Mouse (Mus musculus): Measurements from ENCODE around the gene Orc2.

DNA sequence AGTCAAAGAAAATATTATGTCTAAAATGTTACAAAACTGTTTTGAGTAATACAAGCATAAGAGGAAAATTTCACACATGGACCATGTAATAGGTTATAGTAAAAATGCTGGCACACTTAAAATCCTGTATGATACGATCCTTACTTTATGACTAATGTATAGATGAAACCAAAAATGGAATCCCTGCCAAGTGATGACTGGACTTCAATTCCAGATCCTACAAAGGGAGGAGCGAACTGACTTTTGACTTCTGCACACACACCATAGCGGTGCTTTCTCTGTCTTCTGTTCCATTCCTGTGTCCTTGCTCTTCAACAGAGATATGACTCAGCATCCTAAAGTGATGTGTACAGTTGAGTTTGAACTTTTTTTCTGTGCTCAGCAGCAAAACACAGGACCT, 44.3 kb downstream of the Orc2 start:
- TF ChIP-seq POLR2A (IDR thresholded peaks at IDR 0.05; ENCODE audit: insufficient read depth, low read length) (no peak), CTCF (IDR thresholded peaks at IDR 0.05; ENCODE audit: low read depth, low read length) (no peak)

Data from ES-Bruce4 (cell line).